Mouse (Mus musculus): ENCODE data around the gene B020011L13Rik.
"Not testable (repeated sequence)": the region's sequence is repeated elsewhere in the genome, so short reads cannot be mapped to it uniquely, and the experiment has no call there.

- not testable (repeated sequence) for TF ChIP-seq CTCF (conservative IDR thresholded peaks at IDR 0.05 in 1 of 2, IDR thresholded peaks at IDR 0.05 in 1 of 2; ENCODE audit: low read depth in 2 of 2, low read length in 2 of 2); NRF1 (IDR thresholded peaks at IDR 0.05; ENCODE audit: low read depth, low read length); ZC3H11A (IDR thresholded peaks at IDR 0.05; ENCODE audit: low read depth, low read length); ZKSCAN1 (IDR thresholded peaks at IDR 0.05; ENCODE audit: borderline replicate concordance, low read depth, low read length); ETS1 (conservative IDR thresholded peaks at IDR 0.05; ENCODE audit: low read depth, low read length); IRF4 (IDR thresholded peaks at IDR 0.05; ENCODE audit: low read depth, low read length)
Measured at GRCm38 (mm10) chr1:117780833-117781232, at the start of gene B020011L13Rik.

All from CH12.LX (cell line).